Mouse (Mus musculus) retina, embryonic 14.5 days (tissue): ENCODE measurements around the gene 2310061I04Rik.
"Not testable (repeated sequence)": the region's sequence is repeated elsewhere in the genome, so short reads cannot be mapped to it uniquely, and the experiment has no call there.

Experiments
- DNase-seq: peaks from one replicate; pipeline ENCODE4 v3.0.0-alpha.2; 2015; ENCODE audit warnings: low spot score

Gene 2310061I04Rik

DNA sequence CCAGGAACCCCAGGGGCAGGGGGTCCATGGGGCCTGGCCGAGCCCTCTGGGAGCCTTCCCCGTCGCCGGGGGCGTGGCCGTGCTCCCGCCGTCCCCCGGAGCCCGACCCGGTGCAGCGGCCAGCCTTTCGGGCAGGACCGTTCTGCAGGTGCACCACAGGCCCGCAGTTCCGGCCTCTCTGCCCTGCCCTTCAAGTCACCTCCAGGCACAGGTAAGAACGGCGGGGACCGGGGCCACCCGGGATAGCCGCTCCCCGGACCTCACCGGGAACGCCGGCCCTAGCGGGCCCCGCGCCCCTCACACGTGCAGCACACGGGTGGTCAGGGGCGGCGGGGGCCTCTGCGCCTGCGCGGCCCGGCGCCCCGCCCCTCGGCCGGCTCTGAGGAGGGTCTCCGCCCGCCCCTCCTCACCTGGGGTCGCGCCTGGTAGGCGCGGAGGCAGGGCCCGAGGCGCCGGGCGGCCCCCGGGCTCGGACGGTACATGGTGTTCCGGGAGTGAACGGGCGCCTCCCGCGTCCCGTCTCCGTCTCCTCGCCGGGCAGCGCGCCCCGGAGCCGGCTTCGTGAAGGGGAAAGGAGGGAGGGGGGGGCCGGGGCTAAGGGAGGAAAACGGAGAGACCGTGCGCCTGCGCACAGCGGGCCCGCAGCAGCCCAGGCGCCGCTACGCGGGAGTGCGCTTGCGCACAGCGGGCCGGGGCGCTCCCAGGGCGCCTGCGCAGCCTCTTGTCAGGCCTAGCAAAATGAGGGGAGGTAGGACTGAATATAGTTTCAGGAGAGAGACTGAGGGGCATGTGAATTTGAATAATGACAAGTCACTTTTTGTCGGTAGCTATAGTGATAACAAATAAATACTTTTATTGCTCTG, at the start of gene 2310061I04Rik:
2310061I04Rik (minus strand) TSS at position 651 of the 863 bp plus-strand sequence.
- peak; percentile 96 for DNase-seq

DNA sequence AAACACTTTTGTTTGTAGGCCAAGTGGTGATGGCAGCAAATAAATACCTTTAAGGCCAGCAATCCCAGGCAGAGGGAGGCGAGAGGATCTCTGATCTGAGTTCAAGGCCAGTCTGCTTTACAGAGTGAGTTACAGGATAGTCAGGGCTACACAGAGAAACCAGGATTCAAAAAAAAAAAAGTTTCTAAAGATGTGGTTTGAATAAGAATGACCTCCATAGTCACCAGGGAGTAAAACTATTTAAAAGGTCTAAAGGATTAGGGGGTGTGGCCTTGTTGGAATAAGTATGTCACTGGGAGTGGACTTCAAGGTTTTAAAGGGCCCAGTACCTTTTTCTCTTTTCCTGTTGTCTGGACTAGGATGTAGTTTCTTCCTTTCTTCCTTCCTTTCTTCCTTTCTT, 42.7 kb upstream of the 2310061I04Rik start:
- DNase-seq = no peak

DNA sequence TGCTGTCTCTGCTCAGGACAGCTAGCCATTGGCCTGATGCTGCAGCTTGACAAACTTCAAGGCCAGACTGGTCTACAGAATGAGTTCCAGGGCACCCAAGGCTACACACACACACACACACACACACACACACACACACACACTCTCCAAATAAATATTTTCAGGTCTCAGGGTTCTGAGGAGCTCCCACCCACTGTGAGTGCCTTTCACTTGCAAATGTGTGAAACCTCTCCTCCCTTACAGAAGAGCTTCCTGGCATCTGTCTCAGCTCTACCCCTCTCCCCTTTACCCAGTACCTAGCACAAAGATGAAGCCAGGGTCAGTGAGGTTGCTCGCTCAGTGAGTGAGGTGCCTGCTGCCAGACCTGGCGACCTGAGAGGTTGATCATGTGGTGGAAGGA, 41.9 kb upstream of the 2310061I04Rik start:
- DNase-seq = no peak

DNA sequence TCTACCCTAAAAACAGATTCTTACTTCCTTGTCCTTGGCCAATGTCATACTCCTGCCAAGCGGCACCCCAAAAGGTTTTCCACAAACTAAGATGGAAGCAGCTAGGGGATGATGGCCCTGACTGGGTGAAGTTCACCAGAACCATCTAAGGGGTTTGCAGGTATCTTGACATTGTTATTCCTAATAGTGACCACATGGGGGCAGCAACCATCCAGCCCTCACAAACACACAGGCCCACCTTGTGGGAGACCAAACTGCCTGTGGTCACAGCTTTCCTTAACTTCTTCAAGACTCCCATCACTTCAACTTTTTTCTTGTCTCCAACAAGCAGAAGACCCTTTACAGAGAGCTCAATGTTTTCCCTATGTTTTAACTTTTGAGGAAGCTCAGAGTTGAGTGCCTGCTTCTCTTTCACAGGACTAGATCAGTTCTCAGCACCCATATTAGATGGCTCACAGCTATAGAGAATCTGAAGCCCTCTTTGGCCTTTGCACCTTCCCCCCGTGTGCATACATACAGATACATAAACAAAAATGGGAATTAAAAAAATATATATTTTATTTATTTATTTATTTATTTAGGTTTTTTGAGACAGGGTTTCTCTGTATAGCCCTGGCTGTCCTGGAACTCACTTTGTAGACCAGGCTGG, 40.6 kb upstream of the 2310061I04Rik start:
- peak; percentile 83 for DNase-seq

DNA sequence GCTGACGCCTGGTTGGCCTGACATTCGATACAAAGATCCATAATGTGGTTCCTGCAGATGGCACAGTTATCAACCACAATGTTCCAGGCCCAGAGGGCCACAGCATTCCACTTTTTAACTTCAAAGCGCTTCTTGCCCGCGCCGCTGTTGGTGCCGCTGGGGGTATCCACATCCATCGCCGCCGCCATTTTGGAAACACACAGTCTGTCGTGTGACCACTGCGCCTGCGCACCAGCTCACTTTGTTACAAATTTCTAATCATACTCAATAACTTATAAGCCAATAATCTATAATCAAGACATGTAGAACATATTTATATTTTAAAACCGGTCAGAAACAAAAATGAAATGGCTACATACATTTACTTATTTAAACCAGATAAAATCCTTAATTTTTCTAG, 38.5 kb upstream of the 2310061I04Rik start:
- not testable (repeated sequence) for DNase-seq

DNA sequence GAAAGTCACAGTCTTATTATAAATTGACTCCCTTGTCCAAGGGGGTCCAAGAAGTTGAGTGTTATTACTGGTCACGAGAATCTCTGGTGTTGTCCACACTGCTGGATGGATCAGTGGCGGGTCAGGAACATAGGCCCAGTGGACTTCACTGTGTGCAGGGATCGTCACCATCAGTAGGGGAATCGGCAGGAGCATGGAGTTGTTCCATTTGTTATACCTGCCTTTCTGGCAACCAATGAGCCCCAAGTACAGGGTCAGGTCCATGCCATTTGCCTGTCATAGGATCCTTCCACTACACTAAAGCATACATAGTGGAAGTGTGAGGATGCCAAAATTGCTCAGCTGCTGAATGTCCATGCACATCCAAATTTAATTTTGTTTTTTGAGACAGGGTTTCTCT, 35.4 kb upstream of the 2310061I04Rik start:
- no peak for DNase-seq

DNA sequence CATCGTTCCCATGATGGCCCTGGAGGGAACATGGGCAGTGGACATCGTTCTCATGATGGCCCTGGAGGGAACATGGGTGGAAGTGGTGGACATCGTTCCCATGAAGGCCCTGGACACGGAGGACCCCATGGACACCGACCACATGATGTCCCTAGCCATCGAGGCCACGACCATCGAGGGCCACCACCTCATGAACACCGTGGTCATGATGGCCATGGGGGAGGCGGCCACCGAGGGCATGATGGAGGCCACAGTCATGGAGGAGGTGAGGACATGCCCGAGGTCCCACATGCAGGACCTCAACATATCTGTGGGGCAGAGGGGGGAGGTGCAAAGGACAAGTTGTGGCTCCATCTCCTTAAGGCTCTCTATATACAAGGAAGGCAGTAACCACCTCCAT, 33.4 kb upstream of the 2310061I04Rik start:
- no peak for DNase-seq

DNA sequence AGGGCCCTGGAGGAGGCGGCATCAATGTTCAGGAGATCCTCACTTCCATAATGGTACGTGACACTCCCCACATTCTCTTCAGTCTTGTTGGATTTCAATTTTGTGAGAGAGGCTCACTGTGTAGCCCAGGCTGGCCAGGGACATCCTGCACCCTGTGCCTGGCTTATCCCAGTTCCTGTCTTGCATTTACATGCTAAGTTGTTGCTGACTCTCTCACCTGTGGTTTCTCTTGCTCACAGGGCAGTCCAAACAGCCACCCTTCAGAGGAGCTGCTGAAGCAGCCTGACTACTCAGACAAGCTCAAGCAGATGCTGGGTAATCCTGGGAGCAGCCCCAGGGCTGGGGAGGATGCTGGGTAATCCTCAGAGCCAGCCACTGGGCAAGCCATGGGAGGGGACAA, 32.3 kb upstream of the 2310061I04Rik start:
- no peak for DNase-seq

DNA sequence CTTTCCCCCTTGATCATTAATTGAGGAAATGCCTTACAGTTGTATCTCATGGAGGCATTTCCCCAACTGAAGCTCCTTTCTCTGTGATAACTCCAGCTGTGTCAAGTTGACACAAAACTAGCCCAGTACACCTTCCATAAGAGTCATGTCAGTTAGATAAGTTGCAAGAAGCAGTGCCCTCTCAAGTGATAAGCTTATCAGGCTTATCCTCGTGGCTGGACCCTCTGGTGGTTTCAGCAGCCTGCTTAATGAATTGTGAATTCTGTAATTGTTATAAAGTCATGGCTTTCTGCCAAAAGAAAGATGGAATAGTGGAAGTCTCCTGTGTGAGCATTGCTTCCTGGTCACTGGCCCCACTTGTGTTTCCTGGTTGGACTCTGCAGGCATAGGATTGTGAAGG, 30.2 kb upstream of the 2310061I04Rik start:
- no peak for DNase-seq

DNA sequence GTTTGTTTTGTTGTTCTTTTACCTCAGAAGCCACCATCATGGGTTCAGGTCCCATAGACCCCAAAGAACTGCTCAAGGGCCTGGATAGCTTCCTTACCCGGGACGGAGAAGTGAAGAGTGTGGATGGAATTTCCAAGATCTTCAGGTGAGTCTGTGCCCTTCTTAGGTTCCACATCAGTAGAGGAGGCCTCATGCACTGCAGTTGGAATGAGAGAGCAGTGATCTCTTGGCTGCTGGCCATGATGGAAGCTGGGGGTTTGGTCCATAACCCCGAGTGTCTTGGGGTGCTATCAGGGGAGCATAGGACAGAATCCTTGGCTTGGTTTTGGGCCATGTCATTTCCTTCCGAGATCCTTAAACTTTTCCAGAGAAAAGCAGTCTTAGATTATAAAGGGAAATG, 26.1 kb upstream of the 2310061I04Rik start:
- no peak for DNase-seq

DNA sequence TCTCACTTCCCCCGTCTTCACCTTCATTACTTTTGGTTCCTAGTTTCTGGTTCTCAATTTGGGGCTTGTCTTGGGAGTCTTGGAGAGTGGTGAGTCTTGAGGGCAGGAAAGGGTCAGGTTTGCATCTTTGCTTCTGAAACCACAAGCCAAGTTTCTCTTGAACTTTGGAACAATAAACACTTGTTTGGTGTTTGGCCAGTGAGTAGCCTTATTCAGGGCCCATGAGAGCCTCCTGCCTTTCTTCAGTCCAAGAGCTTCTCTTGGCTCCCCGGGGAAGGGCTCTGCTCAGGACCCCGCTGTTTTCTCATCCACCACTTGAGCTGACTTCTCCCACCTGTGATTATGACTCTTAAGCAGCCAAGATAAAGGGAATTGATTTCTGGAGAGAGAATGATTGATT, 25.3 kb upstream of the 2310061I04Rik start:
- DNase-seq = no peak

DNA sequence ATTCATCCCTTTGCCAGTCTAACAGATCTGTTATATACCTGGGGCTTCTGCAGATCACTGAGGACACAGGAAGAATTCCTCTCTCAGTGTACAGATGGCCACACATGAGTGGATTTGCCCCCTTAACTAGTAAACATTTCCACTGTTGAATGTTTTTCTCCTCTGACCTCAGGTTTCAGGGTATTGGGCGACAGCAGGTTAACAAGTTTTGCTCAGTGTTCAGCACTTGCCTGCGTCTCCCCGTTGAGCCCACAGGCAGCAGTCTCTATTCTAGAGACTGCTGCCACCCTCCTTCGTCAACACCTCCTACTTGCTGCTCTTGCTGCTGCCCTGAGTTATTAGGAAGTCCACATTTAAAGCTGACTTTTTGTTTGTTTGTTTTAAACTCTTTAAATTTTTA, 24.5 kb upstream of the 2310061I04Rik start:
- DNase-seq = no peak

DNA sequence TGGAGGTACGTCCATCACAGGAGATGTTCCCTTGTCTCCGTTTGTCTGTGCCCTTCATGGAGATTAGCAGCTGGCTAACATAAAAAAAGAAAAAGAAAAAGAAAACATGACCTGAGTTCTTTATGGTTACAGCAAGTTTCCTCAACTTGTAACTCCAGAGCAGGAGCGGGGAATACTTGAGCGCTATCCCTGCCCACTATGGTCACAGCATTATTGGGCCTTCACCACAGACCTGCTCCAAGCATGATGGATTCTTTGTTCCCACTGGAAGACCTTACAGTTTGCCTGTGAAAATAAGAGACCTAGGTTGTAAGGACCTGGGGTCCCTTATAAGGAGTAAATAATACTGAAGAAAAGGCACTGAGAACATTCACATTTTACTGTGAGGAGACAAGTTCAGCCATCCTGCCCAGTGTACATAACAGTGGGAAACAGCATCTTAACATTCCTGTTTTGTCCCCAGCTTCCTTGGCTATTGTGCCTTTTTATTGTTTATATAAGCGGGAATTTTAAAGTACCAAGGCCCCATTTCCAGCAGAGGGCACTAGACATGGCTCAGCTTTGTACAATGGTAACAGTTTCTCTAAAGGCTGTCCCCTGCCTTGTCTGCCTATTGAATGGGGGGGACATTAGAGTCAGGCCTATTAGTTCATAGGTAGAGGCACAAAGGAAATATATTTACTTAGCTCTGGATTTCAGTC, 23.8 kb upstream of the 2310061I04Rik start:
- DNase-seq = peak; percentile 74

DNA sequence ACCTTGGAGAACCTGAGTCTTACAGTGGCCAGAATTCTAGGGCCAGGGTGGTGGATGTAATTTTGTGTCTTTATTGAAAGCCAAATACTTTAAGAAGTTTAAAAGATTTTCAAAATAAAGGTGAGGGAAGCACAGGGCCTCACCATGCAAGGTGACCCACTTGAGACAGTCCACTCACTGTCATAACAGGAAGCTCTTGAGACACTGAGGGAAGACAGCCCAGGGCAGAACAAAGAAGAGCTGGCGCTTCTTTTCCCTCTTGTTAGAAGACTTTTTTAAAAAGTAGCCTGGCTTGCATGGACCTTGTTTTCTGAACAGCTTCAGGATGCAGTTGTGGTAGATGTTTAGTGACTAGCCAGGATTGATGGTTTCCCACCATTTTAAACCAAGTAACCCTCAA, 23.2 kb upstream of the 2310061I04Rik start:
- DNase-seq = no peak

DNA sequence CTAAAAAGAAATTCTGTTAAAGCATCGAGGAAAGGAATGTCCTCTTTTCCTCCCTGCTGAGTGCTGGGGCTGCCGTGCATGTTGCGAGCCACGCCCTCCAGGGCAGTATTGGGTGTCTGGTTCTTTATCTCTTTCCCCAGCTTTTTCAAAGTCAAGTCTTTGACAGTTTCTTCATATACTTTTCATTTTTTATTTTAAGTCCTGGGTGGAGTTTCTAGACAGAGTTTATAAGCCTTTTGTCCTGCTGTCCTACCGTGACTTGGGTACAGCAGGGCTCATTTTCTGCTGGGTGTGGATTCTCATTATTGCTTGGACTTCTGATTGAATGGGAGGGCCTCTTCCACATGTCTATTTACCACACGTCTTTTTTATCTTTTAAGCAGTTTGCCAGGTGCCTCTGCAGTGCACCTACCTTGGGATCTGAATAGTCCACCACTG, 22.7 kb upstream of the 2310061I04Rik start:
- no peak for DNase-seq

DNA sequence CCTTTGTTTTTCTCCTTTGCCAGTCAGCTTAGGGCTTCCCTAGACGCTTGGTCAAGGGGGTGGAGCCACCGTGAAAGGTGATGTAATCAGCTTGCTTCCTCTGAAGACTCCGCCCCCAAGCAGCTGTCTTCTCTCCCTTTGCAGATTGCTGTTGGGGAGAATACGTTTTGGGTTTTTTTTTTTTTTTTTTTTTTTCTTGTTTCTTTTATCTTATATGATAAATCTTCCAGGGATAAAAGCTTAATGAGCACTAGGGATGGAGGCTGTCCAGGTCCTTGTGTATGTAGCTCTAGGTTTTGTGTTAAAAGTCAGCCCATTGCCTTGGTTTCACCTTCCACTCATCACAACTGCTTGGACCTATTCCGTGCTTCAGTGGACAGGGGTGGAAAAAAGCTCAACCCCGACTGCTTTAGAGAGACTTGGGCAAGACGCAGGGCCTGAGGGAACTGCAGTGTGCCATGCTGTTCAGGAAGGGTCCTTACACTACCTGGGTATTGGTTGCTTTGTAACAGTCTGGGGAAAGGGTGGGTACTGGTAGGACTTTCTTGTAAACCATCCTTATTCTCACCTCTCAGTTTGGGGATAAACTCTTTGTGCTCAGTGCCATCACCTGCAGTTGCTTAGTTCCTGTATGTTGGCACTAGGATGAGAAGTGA, 22.0 kb upstream of the 2310061I04Rik start:
- peak; percentile 97 for DNase-seq

DNA sequence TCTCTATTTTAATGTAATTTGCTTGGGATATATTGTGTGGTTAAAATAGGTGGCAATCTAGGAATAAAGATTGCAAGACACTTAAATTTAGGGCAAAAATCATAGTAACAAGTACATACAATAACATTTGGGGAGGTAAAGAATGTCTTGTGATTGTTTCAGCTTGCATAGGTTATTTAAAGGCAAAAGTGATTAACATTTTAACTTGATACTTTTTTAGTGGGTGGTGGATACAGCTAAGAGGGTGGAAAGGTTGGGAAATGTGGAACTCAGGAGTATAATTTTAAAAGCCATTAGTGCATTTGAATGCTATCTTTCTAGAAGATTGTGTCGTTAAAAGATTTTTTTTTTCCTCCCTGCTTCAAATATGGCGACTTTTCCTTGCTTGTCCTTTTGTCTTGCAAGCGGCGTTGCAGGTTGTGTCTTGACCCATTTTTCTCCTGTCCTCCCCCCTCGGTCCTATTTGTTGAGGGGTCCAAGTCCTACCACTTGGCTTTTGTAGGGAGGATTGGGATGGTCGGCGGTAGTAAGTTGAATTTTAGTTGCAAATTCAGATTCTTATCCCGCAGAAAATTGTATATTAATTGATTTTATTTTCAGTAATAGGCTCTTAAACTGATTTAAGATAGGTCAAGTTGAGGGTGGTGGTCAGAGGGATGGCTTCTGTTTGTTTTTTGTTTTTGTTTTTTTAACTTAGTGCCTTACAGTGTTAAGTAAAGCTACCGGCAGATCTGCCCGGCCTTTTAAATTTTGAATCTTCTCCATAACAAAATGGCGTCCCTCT, 21.2 kb upstream of the 2310061I04Rik start:
- peak; percentile 79 for DNase-seq

DNA sequence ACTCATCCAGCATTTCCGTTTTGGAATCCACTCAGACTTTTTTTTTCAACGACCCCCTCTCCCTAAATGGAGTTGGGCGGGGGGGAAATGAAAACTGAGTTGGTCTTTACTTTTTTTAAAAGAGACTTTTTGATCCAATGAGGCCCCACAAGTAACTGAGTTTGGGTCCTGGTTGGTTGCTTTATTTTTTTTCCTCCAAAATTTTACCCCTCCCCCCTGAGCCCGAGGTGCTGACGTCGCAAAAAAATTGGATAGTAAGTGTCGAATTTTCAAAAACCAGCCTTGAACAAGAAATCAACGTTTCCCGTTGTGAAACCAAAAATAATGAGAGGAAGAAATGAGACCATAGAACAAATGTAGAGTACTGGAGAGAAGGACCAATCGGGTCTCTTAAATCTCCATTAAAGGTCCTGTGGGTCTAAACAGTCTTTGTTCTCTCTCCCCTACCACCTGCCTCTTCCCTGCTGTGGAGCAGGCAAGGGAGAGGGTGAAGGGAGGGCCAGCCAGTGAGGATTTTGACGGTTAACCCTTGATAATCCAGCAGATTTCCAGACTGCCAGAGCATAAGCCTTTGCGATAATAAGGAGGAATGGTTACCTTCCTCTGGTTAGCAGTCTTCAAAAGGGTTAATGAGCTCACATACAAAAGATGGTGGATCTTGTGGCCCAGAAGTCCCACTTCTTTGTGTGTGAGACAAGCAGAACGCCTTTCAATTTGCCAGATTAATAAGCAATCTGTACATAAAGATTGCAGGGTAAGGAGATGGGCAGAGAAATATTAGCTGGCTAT, 20.4 kb upstream of the 2310061I04Rik start:
- peak; percentile 86 for DNase-seq

DNA sequence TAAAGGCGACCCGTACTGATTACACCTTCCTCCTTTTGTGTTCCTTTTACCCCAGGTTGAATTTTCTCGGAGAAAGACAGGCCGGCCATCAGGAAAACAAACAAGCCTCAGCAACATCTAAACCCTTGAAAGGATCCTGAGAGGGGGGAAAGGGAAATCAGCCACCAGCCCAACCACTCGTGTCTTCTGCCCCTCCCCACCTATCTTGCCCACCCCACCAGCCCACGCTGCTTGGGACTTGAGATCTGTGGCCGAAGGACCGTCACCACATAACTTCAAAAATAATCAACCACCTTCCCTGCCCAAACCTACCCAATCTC, 19.9 kb upstream of the 2310061I04Rik start:
- no peak for DNase-seq

DNA sequence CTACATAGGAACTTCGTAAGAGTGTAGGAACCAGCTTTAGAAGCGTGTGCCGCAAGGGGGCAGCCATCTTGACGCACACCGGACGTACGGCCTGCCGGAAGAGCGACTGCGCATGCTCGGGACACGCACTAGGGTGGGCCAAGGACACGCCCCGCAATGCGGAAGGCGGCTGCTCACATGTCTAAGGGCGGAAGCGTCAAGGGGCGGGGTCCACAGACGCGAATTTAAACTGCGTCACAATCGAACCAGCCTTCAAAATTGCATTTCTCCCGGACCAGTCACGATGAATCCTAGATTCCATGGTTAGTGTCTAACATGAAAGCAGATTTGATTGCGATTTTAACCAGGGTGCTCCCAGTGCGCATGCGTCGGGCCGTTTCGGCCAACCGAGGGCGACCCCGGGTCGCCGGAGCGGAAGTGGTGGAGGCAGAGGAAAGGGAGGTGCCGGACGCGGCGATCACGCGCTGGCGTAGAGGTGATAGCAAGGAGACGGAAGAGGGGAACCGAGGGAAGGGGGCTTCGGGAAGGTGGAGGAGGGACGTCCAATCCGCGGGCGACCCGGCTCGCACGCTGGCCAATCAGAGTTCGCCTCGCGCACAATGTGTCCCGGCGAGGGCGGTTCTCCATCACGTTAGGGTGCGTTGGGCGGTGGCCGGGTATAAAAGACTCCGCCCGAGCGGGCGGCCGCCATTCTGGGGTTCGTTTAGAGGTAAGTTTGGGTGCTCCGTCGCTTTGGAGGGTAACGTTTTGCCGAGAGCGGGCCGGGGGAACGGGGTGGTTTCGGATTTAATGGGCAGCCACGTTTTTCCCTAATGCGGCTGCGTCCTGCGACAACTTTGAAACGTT, 19.3 kb upstream of the 2310061I04Rik start, which contains the start of the genes Mrps18b and Ppp1r10:
Mrps18b (minus strand) TSS at position 93 of the 846 bp plus-strand sequence.
Ppp1r10 (plus strand) TSS at position 138 of the 846 bp plus-strand sequence.
- DNase-seq = peak; percentile 99
